Mouse (Mus musculus) CH12.LX (cell line): ENCODE measurements at regions not wholly inside any gene's neighbourhood (a gene's known extent, or its start where the extent isn't known, plus 50 kb on each side); places are given as distances from the start of the nearest gene placed in this dataset.

Experiments used
- TCF12 ChIP-seq: IDR thresholded peaks from 2 replicates; pipeline ENCODE4 v1.6.1; 2014; ENCODE audit warnings: low read depth, mild to moderate bottlenecking, inconsistent platforms, low read length, improper control_type of control experiment
- UBTF ChIP-seq: IDR thresholded peaks from 2 replicates; pipeline ENCODE4 v1.6.1; 2012; ENCODE audit warnings: low read depth, mild to moderate bottlenecking, inconsistent platforms, low read length, improper control_type of control experiment, moderate library complexity

- no peak for TF ChIP-seq UBTF
- 0 out of 2 replicates have a peak, but pooled peaks have one; percentile 16 for TF ChIP-seq TCF12
Measured at GRCm38 (mm10) chr13:112075847-112076479, 212.3 kb upstream of the Ankrd55 start.
